Mouse (Mus musculus): Measurements from ENCODE around the gene Ppp1cc.

Gene Ppp1cc

DNA sequence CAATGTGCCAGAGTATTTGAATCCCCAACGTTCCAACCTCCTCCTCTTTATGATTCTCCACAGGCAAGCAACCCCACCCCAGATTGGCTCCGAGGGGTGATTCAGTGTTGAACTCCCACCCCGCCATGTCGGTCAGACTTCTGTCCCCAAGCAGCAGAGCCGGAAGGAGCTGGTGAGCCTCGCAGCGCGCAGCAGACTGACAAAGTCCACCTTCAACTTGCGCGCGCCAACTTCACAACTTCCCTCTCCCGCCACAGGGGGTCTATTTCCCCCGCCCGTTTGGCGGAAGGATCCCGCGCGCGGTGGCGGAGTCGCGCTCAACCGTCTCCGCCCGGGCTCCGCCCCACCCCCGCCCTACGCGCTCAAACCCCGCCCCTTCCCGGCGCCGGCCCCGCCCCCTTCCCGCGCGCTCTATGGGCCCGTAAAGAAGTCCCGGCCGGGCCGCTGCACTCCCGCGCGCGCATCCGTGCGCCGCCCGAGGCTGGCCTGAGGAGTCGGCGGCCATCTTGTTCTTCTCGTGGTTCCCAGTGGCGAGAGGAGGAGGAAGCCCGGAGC lies at the start of gene Ppp1cc:
Gene Ppp1cc (plus strand): TSS at position 452 of the 555 bp plus-strand sequence.
- peak; percentile 98 to 99 for DNase-seq

DNA sequence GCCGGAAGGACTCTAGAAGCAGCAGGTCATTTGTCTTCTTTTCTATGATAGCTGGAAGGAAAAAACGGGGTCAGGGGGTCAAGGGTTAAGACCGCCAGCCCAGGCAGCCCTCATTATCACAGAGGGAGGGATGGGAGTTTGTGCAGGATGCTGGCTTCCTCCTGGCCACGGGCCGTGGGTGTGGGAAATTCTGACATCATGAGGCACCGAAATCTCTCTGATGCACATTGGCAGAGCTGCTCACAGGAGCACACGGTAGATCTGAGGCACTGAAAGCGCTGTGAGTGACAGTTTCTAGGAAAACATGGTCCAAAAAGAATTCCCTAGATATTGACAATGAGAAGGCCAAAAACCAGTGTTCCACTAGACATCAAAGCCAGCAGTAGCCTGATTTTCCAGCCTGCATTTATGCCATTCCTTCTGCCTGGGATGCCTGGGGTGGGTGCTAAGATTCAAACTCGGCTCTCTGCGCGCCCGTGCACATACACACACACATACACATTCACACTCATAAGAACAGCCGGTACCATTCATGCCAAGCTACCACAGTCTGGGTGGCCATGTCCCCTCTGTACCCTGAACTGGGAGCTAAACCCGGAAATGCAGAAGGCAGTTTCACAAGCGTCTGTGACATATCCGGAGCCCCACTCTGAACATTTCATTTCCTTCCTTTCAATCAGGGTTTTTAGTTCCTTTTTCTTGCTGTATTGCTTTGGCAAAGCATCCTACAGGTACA lies 48.6 kb upstream of the Ppp1cc start:
- no peak for DNase-seq

DNA sequence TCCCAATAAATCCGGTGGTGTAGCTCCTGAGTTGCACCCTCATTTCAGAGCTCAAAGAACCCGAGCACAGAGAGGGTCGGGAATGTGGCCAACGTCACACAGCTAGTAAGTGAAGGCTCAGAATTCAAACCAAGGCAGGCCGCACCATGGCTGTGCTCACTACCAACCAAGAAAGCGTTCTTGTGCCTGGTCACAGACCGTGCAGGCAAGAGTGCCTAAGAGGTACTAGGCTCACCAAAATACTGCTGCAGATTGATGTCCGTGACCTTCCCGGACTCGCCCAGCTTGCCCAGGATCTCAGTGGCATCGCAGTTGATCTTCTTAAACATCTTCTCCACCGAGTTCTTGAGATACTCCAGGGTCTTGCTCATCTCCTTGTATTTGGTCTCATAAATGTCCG lies 47.5 kb upstream of the Ppp1cc start:
- no peak for DNase-seq

DNA sequence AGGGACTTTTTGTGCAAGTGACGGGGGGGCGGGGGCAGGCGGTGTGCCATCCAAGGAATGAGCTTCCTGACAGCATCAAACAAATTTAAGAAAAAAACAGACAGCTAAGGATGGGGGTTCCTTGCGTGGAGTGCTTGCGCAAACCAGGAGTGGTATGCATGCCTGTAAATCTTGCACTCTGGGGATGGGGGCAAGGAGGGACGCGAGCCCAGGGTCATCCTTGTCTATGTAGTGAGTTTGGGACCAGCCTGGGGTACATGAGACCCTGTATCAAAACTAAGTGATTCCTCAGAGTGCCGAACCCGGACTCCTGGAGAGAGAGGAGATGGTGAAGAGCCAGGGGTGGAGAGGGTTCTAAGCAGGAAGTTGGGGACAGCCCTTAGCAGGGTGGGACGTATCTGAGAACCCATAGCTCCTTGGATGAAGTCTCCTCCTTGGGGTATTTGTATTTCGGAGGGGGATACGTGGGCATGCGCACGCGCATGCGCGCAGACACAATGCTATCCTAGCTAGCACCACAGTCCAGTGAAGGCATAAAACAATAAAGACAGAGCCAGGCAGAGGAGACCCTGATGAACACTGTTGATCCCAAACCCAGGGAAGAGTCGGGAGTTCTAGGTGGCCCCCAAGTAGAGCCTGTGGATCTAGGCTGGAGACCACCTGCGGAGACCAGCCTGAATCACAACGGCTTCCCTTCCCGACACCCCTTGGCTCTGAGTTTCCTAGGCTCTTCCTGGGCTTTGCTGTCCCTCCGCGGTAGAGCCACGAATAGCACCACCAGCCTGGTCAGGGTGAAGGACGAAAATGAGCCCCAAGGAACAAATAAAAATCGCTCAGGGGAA lies 46.8 kb upstream of the Ppp1cc start:
- no peak for DNase-seq

DNA sequence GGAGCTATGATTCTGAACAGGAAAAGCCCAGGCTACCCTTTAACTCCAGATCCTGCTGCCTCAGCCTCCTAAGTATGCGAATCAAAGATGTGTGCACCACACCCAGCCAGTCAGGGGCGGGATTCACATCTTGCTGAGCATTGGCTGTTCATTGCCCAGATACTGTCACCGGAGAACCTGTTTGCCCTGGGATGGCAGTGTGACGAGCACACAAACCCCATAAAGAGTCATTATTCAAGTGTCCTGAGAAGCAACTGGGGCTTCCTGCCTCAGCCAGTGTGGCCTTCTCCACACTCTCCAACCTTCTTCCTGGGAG lies 46.2 kb upstream of the Ppp1cc start:
- no peak for DNase-seq

DNA sequence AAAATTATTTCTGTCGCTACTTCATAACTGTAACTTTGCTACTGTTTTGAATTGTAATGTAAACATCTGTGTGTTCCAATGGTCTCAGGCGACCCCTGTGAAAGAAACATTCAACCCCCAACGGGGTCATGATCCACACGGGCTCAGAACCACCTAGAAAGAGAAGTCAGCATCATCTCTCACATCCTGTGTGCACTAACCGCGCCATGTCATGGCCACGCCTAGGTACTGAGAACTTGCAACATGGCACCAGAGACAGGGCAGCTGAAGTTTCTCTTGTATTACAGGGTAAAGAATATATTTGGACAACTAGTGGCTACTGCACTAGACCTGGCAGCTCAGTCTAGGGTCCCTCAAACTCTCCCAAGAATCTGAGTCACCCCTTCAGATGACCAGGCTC lies 44.6 kb upstream of the Ppp1cc start:
- no peak for DNase-seq

DNA sequence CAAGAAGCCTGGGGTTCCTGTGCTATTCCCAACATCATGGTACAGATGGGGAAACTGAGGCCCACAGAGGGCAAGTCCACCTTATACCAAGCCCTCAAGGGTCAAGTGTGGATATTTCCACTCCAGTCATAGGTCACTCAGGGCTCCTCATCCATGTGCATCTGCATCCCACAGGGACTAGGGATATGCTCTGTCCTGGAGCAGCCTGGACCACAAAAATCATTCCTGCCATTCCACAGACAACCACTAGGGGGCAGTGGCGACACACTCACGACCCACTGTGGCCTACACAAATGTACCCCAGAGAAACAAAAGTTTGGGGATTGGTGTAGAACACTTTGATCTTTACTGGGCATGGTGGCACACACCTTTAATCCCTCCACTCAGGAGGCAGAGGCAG lies 43.9 kb upstream of the Ppp1cc start:
- DNase-seq = peak; percentile 71 to 80

DNA sequence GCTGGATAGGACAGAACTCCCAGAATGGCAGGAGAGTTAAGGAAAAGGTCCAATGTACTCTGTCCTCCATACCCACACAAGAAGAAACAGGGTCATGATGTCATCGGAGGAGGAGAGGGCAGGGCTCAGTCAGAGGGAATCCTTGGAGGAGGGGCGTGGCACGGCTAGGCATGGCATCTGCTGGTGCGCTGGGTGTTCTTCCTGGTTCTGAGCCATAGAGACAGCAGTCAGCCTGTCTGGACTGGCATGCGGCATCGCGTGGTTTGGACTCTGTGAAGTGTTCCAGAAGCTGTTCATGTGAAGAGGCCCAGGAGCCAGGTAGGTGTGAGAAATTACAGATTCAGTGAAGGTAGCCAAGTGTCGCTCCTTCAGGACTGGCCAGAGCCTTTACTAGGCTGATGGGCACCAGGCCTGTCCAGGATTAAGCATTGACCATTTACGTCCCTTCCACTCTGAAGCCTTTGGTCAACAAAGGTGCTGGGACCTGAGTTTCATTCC lies 42.8 kb upstream of the Ppp1cc start:
- peak; percentile 56 to 64 for DNase-seq

DNA sequence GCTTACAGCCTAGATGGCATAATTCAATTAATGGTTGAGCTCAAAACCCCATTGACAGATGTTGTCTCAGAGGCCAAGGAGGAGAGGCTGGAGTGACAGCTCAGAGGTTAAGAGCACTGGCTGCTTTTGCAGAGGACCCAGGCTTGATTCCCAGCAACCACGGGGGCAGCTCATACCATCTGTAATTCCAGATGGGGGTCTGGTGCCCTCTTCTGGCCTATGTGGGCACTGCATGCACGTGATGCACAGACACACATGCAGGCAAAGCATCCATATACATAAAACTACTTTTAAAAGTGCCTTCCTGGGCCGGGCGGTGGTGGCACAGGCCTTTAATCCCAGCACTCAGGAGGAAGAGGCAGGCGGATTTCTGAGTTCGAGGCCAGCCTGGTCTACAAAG lies 41.8 kb upstream of the Ppp1cc start:
- DNase-seq = peak in 1 of 2 experiments; percentile 46

DNA sequence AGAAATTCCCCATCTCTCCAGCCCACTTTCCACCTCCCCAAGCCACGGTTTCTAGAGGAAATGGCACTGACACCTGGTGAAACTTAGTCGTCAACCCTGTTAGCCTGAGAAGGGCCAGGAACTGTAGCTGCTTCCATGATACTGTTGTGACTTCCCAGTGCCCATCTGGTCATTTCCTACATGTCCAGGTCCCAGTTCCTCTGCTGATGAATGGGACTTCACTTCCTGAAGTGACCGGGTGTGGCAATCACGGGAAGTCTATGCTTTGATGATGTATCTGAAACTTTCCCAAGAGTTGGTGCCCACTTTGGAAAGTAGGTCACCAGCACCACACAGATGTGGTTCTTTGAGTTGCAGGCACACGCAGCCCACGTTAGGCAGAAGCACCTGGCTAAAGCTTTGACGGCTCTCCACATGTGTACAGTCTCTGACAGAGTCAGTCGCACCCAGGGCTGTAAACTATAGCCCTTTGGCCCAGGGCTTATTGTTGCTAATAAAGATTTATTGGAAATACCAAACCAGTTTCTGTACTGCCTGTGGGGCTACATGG lies 32.8 kb upstream of the Ppp1cc start:
- no peak for DNase-seq

DNA sequence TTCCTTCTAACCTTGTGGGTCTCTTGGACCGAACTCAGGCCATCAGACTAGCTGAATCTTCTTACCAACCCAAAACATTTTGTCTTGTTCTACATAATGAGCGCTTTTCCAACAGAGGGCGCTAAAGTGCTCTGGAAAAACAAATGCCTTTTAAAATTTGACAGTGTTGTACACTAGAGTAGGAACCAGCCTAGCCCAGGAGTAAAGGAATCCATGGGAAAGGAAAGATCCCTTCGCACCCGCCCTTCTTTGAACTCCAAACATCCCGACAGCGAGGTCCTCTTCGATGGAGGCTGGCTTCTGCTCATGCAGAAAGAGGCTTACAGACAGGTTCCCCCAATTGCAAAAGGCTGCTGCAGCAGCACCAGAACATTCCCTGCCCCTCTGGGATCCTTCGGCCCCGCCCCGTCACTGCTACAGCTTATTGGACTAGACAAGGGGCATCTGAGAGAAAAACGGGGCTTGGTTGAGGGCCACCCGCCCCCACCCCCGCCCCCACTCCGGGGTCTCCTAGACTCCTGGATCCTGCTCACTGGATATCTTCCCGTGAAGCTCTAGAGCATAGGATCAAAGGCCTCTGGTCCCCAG lies 28.9 kb upstream of the Ppp1cc start:
- peak; percentile 88 to 92 for DNase-seq

DNA sequence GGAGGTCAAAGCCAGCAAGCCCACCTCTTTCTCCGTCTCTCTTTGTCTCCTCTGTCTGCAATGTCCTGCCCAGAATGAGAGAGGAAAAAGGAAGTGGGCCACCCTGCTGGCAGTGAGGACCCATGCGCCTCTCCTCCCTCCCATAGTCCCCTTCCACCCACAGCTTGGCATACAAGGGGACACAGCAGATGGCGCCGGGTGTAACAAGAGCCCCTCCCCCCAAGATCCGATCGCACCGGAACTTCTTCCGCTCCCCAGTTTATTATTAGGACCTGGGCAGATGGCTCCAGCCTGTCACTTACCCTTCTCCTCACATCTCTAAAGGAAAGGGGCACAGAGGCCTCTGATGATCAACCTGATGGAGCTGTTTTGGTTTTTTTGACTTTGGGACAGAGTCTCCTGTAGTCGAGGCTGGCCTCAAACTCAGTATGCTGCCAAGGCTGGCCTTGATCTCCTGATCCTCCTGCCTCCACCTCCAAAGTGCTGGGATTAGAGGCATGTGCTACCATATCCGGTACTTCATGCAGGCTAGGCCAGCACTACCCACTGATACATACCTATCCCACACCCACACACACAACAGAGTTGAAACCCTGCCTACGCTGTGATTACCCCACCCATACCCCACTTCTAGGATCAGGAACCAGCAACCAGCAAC lies 27.6 kb upstream of the Ppp1cc start:
- DNase-seq = peak; percentile 81 to 86

DNA sequence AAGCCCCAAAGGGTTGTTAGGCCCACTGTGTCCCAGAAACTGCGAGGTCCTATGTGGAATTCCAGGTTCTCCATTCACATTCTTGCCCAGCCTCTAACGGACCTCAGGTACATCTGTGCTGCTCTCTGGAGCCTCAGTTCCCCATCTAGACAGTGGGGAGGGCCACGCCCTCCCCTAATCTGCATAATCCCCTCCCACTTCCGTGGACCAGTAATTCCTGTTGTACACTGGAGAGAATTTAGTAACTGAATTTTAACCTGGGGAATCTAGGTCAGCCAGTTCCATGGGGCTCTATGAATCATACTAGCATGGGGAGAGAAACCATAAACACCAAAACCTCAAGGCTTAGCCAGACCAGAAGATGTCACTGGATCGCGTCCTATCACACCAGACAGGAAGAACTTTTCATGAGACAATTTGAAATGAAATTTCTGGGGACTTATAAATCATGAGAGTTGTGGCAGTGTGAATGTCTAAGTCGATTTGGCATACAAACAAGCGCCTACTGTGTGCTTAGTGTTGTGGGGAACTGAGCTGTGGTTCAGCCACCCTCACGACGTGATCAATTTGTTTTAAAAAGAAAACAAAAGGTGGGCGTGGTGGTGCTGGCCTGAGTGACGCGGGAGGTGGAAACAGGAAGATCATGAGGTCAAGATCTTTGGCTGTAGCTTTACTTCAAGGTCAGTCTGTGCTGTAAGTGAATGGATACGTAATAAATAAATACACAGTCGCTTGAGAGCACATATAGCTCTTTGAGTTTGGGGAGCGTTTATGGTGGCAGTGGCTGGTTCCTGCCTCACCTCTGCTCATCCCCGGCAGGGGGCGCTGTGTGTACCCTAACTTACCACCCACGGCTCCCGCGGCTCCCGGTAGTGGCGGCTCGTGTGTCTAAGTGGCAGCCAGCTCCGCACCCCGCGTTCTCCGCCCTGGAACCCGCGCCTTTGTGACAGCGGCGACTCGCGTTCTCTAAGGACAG lies 26.7 kb upstream of the Ppp1cc start:
- peak; percentile 88 to 93 for DNase-seq

DNA sequence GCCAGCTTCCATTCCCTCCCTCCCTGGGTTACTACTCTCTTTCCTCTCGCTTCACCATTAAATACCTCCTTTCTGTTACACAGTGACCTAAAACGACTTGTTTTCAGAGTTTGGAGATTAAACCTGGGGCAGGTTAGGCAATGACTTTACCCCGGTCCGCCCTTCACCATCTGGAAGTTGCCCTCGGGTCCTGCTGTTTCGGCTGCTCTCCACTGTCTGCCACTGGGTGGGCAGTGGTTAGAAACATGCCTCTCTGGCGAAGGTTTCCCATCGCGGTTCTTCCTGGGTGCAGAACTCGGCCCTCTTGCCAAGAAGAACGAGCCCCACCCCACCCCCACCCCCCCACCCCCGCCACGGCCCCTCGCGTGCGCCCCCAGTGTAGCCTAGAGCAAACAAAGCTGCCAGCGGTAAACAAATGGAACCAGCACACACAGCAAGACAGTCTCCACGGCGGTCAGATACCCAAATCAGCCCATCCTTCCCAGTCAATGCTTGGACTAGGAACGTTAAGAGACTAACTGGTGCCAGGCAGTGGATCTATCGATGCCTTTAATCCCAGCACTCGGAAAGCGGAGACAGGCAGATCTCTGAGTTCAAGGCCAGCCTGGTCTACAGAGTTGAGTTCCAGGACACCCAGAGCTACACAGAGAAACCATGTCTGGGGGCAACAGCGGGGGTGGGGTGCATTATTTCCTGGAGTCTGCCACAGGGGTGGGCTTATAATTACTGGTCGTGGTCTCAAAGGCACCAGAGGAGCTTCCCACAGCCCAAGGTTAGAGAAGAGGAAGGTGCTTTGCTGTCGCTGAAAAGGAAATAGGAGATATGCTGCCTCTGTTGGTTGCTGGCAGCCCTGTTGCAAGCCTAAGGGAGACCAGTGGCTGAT lies 25.7 kb upstream of the Ppp1cc start:
- peak in 1 of 2 experiments; percentile 18 for DNase-seq

DNA sequence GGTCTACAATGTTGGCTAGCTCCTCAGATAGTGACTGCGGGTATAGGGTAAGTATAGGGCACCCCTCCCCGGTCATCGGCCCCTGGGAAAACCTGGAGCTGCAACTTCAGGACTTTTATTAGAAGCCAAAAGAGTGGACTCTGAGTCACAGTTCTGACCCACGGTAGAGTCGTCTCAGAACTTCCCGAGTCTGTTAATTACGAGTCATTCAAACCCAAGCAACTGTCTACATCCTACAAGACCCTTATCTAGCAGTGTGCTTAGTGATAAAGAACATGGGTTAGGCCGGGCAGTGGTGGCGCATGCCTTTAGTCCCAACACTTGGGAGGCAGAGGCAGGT lies 25.1 kb upstream of the Ppp1cc start:
- DNase-seq = no peak

DNA sequence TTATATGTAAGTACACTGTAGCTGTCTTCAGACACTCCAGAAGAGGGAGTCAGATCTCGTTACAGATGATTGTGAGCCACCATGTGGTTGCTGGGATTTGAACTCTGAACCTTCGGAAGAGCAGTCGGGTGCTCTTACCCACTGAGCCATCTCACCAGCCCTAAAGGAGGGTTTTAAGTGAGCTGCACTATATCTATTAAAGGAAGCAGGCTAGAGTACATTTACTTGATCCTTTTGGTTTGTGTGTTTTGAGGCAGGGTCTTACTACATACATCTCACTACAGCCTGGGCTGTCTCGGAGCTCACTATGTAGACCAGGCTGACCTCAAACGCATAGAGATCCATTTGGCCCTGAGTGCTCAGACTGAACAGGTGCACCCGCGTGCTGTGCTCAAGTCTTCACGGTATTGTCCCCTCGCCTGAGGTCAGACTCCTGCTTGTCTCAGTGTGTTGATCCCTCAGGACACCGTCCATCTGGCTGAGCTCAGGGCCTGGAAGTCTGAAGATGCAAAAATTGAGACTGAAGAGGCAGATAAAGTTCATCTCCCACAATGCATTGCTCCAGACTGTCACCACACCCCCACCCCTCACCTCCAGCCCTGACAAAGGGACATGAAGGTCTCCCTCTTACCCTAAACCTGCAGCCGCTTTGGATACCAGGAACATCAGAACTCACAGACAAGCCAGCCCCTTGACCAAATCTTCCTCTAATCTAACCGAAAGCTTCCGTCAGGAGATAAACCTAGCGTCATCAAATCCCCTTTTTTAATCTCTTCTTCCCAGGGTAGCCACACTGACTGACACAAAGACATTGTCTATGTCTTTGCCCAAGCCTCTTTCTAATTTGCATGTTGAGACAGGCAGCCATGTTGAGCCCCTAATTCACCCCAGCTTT lies 23.4 kb upstream of the Ppp1cc start:
- DNase-seq = peak; percentile 25 to 39

DNA sequence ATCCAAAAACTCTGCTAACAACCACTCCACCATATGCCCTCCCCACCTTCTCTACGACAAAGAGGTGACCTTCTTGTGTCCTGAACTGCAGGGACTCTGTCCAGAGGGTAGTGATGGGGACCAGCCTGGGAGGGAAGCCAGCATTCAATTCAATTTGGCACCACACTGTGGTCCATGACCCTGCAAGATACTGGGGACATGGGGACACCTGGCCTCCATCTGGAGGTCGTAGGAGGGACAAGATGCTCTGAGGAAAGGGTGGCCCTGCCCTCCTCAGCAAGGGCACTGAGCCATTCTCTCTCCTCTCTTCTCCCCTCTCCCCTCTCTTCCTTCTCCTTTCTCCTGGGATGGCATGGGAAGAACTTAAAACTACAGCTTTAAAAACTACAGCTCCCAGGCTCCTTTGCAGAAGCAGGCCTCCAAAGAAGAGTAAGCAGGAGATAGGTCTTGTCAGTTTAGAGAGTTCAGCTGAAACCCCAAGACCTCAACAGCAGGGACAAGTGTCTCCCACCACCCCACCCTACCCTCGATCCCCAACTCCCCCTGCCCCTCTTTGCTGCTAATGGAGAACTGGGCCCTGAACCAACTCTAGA lies 22.7 kb upstream of the Ppp1cc start:
- DNase-seq = peak; percentile 53 to 59

DNA sequence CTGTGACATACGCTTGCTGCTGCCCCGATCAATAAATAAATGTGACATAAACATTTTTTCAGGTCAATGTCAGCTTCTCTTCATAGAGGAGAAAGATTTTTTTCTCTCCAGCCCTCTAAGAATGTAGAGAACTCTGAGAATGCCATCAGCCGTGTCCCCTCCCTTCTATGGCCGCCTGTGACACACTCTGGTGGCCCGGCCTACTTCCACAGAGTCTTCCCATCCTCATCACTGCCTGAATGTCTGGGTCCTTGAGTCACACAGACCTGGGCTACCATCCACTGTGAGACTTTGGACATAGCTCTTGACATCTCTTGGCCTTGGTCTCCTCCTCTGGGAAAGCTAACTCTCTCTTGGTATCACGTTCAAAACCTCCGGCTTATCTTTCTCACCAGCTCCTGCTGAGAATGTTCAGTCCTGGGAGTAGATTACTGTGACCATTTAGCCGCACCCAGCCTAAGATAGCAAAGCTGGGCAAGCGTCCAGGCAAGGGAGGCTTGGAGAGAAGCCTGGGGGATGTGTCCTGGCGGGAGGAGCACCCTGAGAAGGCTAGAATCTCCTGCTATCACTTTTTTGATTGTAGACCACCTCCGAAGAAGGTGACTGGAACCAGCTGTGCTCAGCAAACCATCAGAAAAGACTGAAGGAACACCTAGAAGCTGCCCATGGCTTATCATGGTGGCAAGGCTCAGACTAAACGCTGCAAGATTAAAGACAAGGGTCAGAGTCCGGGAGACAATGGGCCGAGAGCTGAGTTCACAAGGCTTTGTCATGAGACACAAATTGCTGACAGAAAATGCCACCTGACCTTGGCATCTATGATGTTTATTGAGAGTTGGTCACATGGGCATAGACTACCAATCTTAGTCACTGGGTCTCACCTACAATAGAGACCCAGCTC lies 21.3 kb upstream of the Ppp1cc start:
- no peak for DNase-seq
